Mouse (Mus musculus) kidney, postnatal 36 days (tissue): Measurements from ENCODE around the gene 3110082J24Rik.
"Not testable (repeated sequence)": the region's sequence is repeated elsewhere in the genome, so short reads cannot be mapped to it uniquely, and the experiment has no call there.

Experiments
- DNase-seq, 2 experiments: peaks; one replicate each; pipeline ENCODE4 v3.0.0; 2021 to 2022; ENCODE audit warnings: mixed read lengths in 2 of 2

3110082J24Rik gene

DNA sequence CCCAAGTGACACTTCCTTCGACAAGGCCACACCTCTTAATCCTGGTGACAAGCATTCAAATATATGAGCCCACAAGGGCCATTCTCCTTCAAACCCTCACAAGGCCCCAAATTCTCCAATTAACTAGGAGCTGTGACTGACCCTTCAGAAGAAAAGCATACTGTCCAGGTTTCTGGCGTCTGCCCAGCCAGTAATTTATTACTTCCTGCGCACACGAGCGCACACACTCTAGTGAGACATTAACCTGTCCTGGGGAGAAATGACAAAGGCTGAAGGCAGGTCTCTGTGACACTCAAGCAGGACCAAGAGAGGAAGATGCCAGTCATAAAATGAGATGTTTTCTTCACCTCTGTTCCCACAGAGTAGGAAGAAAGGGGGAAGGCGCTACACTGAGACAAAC lies 38.2 kb downstream of the 3110082J24Rik start:
- peak; percentile 26 to 64 for DNase-seq

GRCm38 (mm10) chr5:30059607-30060006 lies 46.3 kb downstream of the 3110082J24Rik start:
- not testable (repeated sequence) for DNase-seq

DNA sequence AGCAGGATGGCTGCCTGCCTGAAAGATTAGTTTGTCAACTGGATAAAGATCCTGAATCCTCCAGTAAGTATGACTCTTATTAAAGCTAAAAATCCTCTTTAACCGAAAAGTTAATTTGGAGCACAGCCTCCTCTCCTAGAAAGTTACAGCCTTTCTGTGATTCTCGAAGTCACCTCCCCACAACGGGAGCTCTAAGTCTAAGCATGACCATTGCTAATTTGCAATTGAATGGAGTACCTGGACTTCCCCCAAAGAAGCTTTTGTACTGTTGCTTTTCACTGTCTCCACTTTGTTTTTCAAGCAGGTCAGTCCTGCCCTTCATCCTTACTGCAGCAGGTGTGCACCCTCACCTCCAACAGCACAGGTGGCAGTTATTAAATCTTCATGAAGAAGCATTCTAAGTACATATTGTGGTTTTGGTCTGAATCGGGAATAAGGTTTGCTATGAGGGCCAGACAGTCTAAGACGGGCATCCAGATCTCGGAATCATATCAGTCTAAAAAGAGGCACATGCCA lies 47.6 kb downstream of the 3110082J24Rik start:
- DNase-seq = no peak
